Mouse (Mus musculus) layer of hippocampus, adult 8-10 months (tissue): ENCODE data around the gene 9530002B09Rik. TPM values are rescaled to one million over a fixed set of nuclear protein-coding genes. Genes with fewer than 3 reads are reported as not detected.

Source experiments
- DNase-seq, 2 experiments: peaks; one replicate each; pipeline ENCODE4 v3.0.0; 2022; ENCODE audit warnings: low spot score in 2 of 2
- total RNA-seq, 4 experiments: library from RNA; stranded (reverse); gene quantifications; 2 replicates each; pipeline ENCODE4 v1.2.4; 2022

The 9530002B09Rik gene
- total RNA-seq: not detected

GRCm38 (mm10) chr4:122688975-122689374 lies at the start of gene 9530002B09Rik:
9530002B09Rik (plus strand) TSS chr4:122689275.
- DNase-seq: no peak

Other genes with a start within 250 kb of the 9530002B09Rik start
- 100 to 1,000 TPM in 3 of 4 experiments, 10 to 100 TPM in 1; 91.5 to 118 (median 113) TPM for gene Ppt1, start 147.0 kb downstream of the 9530002B09Rik start, total RNA-seq
- 100 to 1,000 TPM; 280 to 333 (median 312) TPM for gene Cap1, start 196.8 kb downstream of the 9530002B09Rik start, total RNA-seq